Mouse (Mus musculus) lung, postnatal 0 days (tissue): Measurements from ENCODE around the gene Tomt. TPM values are rescaled to one million over a fixed set of nuclear protein-coding genes. Genes with fewer than 3 reads are reported as not detected.
A peak's percentile ranks its signal among the peaks of the same experiment; 100 is the strongest.

Experiments used
- ATAC-seq: fragments of 200-750 bp; cut with Nextera tagmentation; 2 replicates; pipeline ENCODE4 v1.8.0; 2017; ENCODE audit warnings: moderate library complexity
- DNase-seq: peaks from one replicate; pipeline ENCODE4 v3.0.0-alpha.2; 2016; ENCODE audit warnings: low spot score
- H3K27ac ChIP-seq: fragments of 300-500 bp; sonication (generic); 2 replicates; pipeline ENCODE4 v1.5.1; 2014; ENCODE audit warnings: antibody characterized with exemption, mild to moderate bottlenecking, low read length, mixed read lengths
- H3K27me3 ChIP-seq: fragments of 300-500 bp; sonication (generic); replicated peaks from 2 replicates; pipeline ENCODE4 v1.6.1; 2014; ENCODE audit warnings: low read length, mixed read lengths; ENCODE audit not compliant: insufficient read depth
- H3K36me3 ChIP-seq: fragments of 300-500 bp; sonication (generic); 2 replicates; pipeline ENCODE4 v1.6.1; 2014; ENCODE audit warnings: low read length, mixed read lengths; ENCODE audit not compliant: insufficient read depth
- H3K4me1 ChIP-seq: fragments of 300-500 bp; sonication (generic); 2 replicates; pipeline ENCODE4 v1.6.1; 2014; ENCODE audit warnings: antibody characterized with exemption, low read depth, low read length, mixed read lengths; ENCODE audit not compliant: insufficient read depth
- H3K4me2 ChIP-seq: fragments of 300-500 bp; sonication (generic); replicated peaks from 2 replicates; pipeline ENCODE4 v1.6.1; 2014; ENCODE audit warnings: low read depth, mild to moderate bottlenecking, low read length, moderate library complexity, mixed read lengths
- H3K4me3 ChIP-seq: fragments of 300-500 bp; sonication (generic); 2 replicates; pipeline ENCODE4 v1.5.1; 2014; ENCODE audit warnings: low read depth, low read length
- H3K9ac ChIP-seq: fragments of 300-500 bp; sonication (generic); replicated peaks from 2 replicates; pipeline ENCODE4 v1.6.1; 2014; ENCODE audit warnings: low read depth, mild to moderate bottlenecking
- H3K9me3 ChIP-seq: fragments of 300-500 bp; sonication (generic); 2 replicates; pipeline ENCODE4 v1.6.1; 2016; ENCODE audit warnings: low read length, mixed read lengths
- CTCF ChIP-seq: IDR thresholded peaks from 2 replicates; pipeline ENCODE4 v1.5.1; 2016; ENCODE audit warnings: antibody characterized with exemption, mild to moderate bottlenecking
- EP300 ChIP-seq: IDR thresholded peaks from 2 replicates; pipeline ENCODE4 v1.6.1; 2016; ENCODE audit warnings: antibody characterized with exemption, mild to moderate bottlenecking, control low read depth
- WGBS: fragments of 180-500 bp; shearing (Covaris S2); extraction: QIAGEN DNeasy Blood & Tissue Kit; methylation state at CpG from one replicate; pipeline ENCODE4 v1.1.7; 2014; 5-methylcytosine and 5-hydroxymethylcytosine counted together
- microRNA-seq: library from miRNA; unstranded; fragments of <30 nt; microRNA quantifications from one replicate; pipeline ENCODE4, GENCODE M21; 2016
- polyA plus RNA-seq: library from polyadenylated mRNA; unstranded; fragments of >200 nt; fragmentation: Nextera tagmentation; extraction: Ambion mirVana; gene quantifications from 2 replicates; pipeline ENCODE4 v1.2.1, GENCODE M21; 2015

Tomt gene
- polyA plus RNA-seq, 1 experiment from 2014 or later: 0.05 TPM

- no peak for TF ChIP-seq CTCF
- TF ChIP-seq EP300: no peak
- H3K27me3 ChIP-seq: no peaks in the 10 kb centered on the region
- H3K4me3 ChIP-seq: no peak overlapping the region
- no peaks in the 10 kb centered on the region for H3K36me3 ChIP-seq
- no peaks in the 10 kb centered on the region for H3K4me1 ChIP-seq
- no peak overlapping the region for H3K4me2 ChIP-seq
- no peaks in the 10 kb centered on the region for H3K9me3 ChIP-seq
- no peak overlapping the region for H3K27ac ChIP-seq
- no peak overlapping the region for H3K9ac ChIP-seq
- ATAC-seq (peak; percentile 17; the same call in 1 of the 2 replicates), DNase-seq (no peak)
- WGBS: 72% methylated on average over 9 of the region's 9 CpGs
Measured at GRCm38 (mm10) chr7:101858362-101858761, 47.8 kb downstream of the Tomt start.

GRCm38 (mm10) chr7:101857094-101857493 is 49.1 kb downstream of the Tomt start, which contains the start of gene Folr2:
Gene Folr2, minus strand, starts transcription at chr7:101857194.
- WGBS: 85% methylated on average over 4 of the region's 4 CpGs

GRCm38 (mm10) chr7:101853816-101854215 is 52.3 kb downstream of the Tomt start:
- WGBS: 75% methylated on average over 2 of the region's 2 CpGs
- Histone ChIP-seq H3K27me3 (no peaks in the 10 kb centered on the region), H3K27ac (no peak overlapping the region), H3K4me3 (no peak overlapping the region), H3K9ac (no peak overlapping the region), H3K36me3 (no peaks in the 10 kb centered on the region), H3K4me2 (no peak overlapping the region), H3K4me1 (no peaks in the 10 kb centered on the region), H3K9me3 (no peaks in the 10 kb centered on the region)
- no peak for TF ChIP-seq CTCF
- no peak for TF ChIP-seq EP300
- DNase-seq: no peak
- ATAC-seq: no peak

More at GRCm38 (mm10) chr7:101857094-101857493, 49.1 kb downstream of the Tomt start, which contains the start of gene Folr2:
- H3K27ac ChIP-seq: no peak within 1 kb of the TSS
- DNase-seq: no peak
- H3K9me3 ChIP-seq: no peaks in the 10 kb centered on the region
- H3K4me3 ChIP-seq: no peak within 1 kb of the TSS
- ATAC-seq: no peak
- H3K27me3 ChIP-seq: no peaks in the 10 kb centered on the region
- H3K9ac ChIP-seq: no peak within 1 kb of the TSS
- H3K4me2 ChIP-seq: no peak within 1 kb of the TSS
- no peaks in the 10 kb centered on the region for H3K36me3 ChIP-seq
- H3K4me1 ChIP-seq: no peaks in the 10 kb centered on the region
- TF ChIP-seq CTCF (no peak), EP300 (no peak)

GRCm38 (mm10) chr7:101852846-101853245 is 53.3 kb downstream of the Tomt start:
- TF ChIP-seq EP300 (no peak), CTCF (no peak)
- DNase-seq: no peak
- Histone ChIP-seq H3K27me3 (no peaks in the 10 kb centered on the region), H3K36me3 (no peaks in the 10 kb centered on the region), H3K4me3 (no peak overlapping the region), H3K9ac (no peak overlapping the region), H3K9me3 (no peaks in the 10 kb centered on the region), H3K4me2 (no peak overlapping the region), H3K27ac (no peak overlapping the region), H3K4me1 (no peaks in the 10 kb centered on the region)
- ATAC-seq: no peak
- 76% methylated on average over 6 of the region's 6 CpGs for WGBS

- H3K9me3 ChIP-seq: no peaks in the 10 kb centered on the region
- ATAC-seq: no peak
- no peak overlapping the region for H3K9ac ChIP-seq
- no peaks in the 10 kb centered on the region for H3K27me3 ChIP-seq
- H3K27ac ChIP-seq: no peak overlapping the region
- 77% methylated on average over 6 of the region's 6 CpGs for WGBS
- no peak overlapping the region for H3K4me3 ChIP-seq
- no peak overlapping the region for H3K4me2 ChIP-seq
- TF ChIP-seq EP300: no peak
- TF ChIP-seq CTCF: no peak
- DNase-seq: no peak
- no peaks in the 10 kb centered on the region for H3K4me1 ChIP-seq
- H3K36me3 ChIP-seq: no peaks in the 10 kb centered on the region
Measured at GRCm38 (mm10) chr7:101851689-101852088, 54.5 kb downstream of the Tomt start.

Small RNAs within 50 kb of the gene (microRNA-seq; reads per million reads assigned to microRNA genes)
- gene Gm22655: not detected

Other genes starting within 250 kb of the Tomt start
- 21.1 and 23.4 TPM in 2 replicates for gene Clpb, start 242.7 kb downstream of the Tomt start, polyA plus RNA-seq
- gene Phox2a, start 88.0 kb downstream of the Tomt start, polyA plus RNA-seq: not detected in 2 replicates
- 24.2 and 33.8 TPM in 2 replicates for gene Inppl1, start 68.1 kb downstream of the Tomt start, polyA plus RNA-seq
- 0.73 and 0.81 TPM in 2 replicates for gene Folr2, start 49.2 kb downstream of the Tomt start, polyA plus RNA-seq
- gene Anapc15, start 42.6 kb downstream of the Tomt start, polyA plus RNA-seq: 26.0 and 28.8 TPM in 2 replicates
- gene Folr1, start 35.6 kb downstream of the Tomt start, polyA plus RNA-seq: 0.95 and 2.4 TPM in 2 replicates
- 131 and 153 TPM in 2 replicates for gene Lamtor1, start 455 bp downstream of the Tomt start, polyA plus RNA-seq
- gene Lrrc51, start 27.5 kb upstream of the Tomt start, polyA plus RNA-seq: 41.5 and 46.1 TPM in 2 replicates
- gene Numa1, start 27.8 kb upstream of the Tomt start, polyA plus RNA-seq: 31.6 and 38.0 TPM in 2 replicates
- 2.2 and 2.5 TPM in 2 replicates for gene Il18bp, start 112.3 kb upstream of the Tomt start, polyA plus RNA-seq
- gene Rnf121, start 159.1 kb upstream of the Tomt start, polyA plus RNA-seq: 16.2 and 18.2 TPM in 2 replicates
- 6.2 and 7.8 TPM in 2 replicates for gene Xndc1, start 159.2 kb upstream of the Tomt start, polyA plus RNA-seq
- gene Xntrpc, start 159.4 kb upstream of the Tomt start, polyA plus RNA-seq: 0.29 and 0.30 TPM in 2 replicates
- not detected in 2 replicates for gene Trpc2, start 176.8 kb upstream of the Tomt start, polyA plus RNA-seq
- gene Art1, start 195.4 kb upstream of the Tomt start, polyA plus RNA-seq: 0.14 and 0.23 TPM in 2 replicates
- gene Art5, start 203.1 kb upstream of the Tomt start, polyA plus RNA-seq: 0.38 and 0.68 TPM in 2 replicates
- gene Chrna10, start 210.5 kb upstream of the Tomt start, polyA plus RNA-seq: 0.36 and 1.1 TPM in 2 replicates